ENCODE assay signal across 8 mouse cellular contexts in genomic region chr3:103789096-103789495, GRCm38 (mm10). TPM values are rescaled to one million over a fixed set of nuclear protein-coding genes. Genes with fewer than 3 reads are reported as not detected.
DNase-seq lines count a peak whose midpoint lies in the region; ATAC-seq and TF ChIP-seq lines count a peak whose summit lies in the region.

No protein-coding gene starts in this region.

- WGBS in bone marrow, adult 2 months, result 45% methylated on average over 7 of the region's 7 CpGs
- 82% methylated on average over 7 of the region's 7 CpGs for WGBS in forebrain, postnatal 0 days
- WGBS in midbrain, embryonic 10.5 days, result 88% methylated on average over 7 of the region's 7 CpGs

- H3K36me3 ChIP-seq in forebrain, postnatal 0 days (ENCODE audit: insufficient read depth), result no peaks in the 10 kb centered on the region
- H3K36me3 ChIP-seq in midbrain, embryonic 10.5 days, result no peaks in the 10 kb centered on the region

- no peak for TF ChIP-seq CTCF in bone marrow, adult 2 months (IDR thresholded peaks at IDR 0.05; ENCODE audit: control insufficient read depth, insufficient read depth, low read length)
- no peak for TF ChIP-seq CTCF in forebrain, postnatal 0 days (IDR thresholded peaks at IDR 0.05; ENCODE audit: low read depth)

- peak; percentile 55 for DNase-seq in kidney, adult 9 months
- DNase-seq in kidney, postnatal 4 days, result no peak
- no peak for DNase-seq in forebrain, postnatal 0 days
- no peak for DNase-seq in midbrain, embryonic 10.5 days (ENCODE audit: low spot score)
- no peak for DNase-seq in cerebellum, adult 11 months
- no peak for DNase-seq in embryo, embryonic 10.5 days (ENCODE audit: low spot score)
- DNase-seq in MN1 (ENCODE audit: low spot score), result no peak

- peak overlapping the region; percentile 72; the same call in 1 of the 2 replicates for H3K4me2 ChIP-seq in forebrain, postnatal 0 days (ENCODE audit: low read depth)

- H3K4me1 ChIP-seq in bone marrow, adult 2 months (ENCODE audit: control insufficient read depth, insufficient read depth, low read length), result peaks cover 5% of the 10 kb centered on the region; the same call in 1 of the 2 replicates
- H3K4me1 ChIP-seq in forebrain, postnatal 0 days (ENCODE audit: insufficient read depth), result peaks cover 9% of the 10 kb centered on the region; the same call in 1 of the 2 replicates
- H3K4me1 ChIP-seq in midbrain, embryonic 10.5 days, result peaks cover 26% of the 10 kb centered on the region

- TF ChIP-seq POLR2A in bone marrow, adult 2 months (IDR thresholded peaks at IDR 0.05; ENCODE audit: borderline replicate concordance, control insufficient read depth, low read depth, low read length), result no peak

- no peaks in the 10 kb centered on the region for H3K9me3 ChIP-seq in forebrain, postnatal 0 days (ENCODE audit: low read length)
- no peaks in the 10 kb centered on the region for H3K9me3 ChIP-seq in midbrain, embryonic 10.5 days (replicated peaks)

- H3K27ac ChIP-seq in bone marrow, adult 2 months (ENCODE audit: control insufficient read depth, insufficient read depth, low read depth, low read length, poor library complexity), result peak overlapping the region; percentile 2; the same call in 1 of the 2 replicates
- H3K27ac ChIP-seq in forebrain, postnatal 0 days (ENCODE audit: low read depth, low read length), result no peak overlapping the region
- H3K27ac ChIP-seq in midbrain, embryonic 10.5 days (replicated peaks), result no peak overlapping the region

- H3K9ac ChIP-seq in forebrain, postnatal 0 days, result no peak overlapping the region

- H3K27me3 ChIP-seq in forebrain, postnatal 0 days (ENCODE audit: insufficient read depth, low read length), result no peaks in the 10 kb centered on the region
- H3K27me3 ChIP-seq in midbrain, embryonic 10.5 days (ENCODE audit: low read depth, poor library complexity, severe bottlenecking), result no peaks in the 10 kb centered on the region

- H3K4me3 ChIP-seq in bone marrow, adult 2 months (replicated peaks; ENCODE audit: control insufficient read depth, low read depth, low read length), result peak overlapping the region; percentile 50
- H3K4me3 ChIP-seq in forebrain, postnatal 0 days (ENCODE audit: low read depth, low read length), result no peak overlapping the region
- H3K4me3 ChIP-seq in midbrain, embryonic 10.5 days, result peak overlapping the region; percentile 96

- no peak for ATAC-seq in forebrain, postnatal 0 days

RNA-seq across cellular contexts. Expression of gene Hipk1, which starts 2.3 kb away (rescaled TPM):
- 50.9 and 80.9 TPM in 2 replicates for polyA plus RNA-seq in bone marrow, adult 2 months (2011; ENCODE audit: insufficient read depth, insufficient read length, low replicate concordance, missing spikeins)
- total RNA-seq in forebrain, postnatal 0 days (2014; rRNA removed), result 36.1 and 47.4 TPM in 2 replicates
- 4.2 and 5.6 TPM in 2 replicates for polyA plus RNA-seq in forebrain, postnatal 0 days (2015; fragmentation: Nextera tagmentation; extraction: Ambion mirVana)
- polyA plus RNA-seq in midbrain, embryonic 10.5 days (2016; fragmentation: Nextera tagmentation; extraction: Ambion mirVana), result 9.9 and 10.8 TPM in 2 replicates

RNA-seq across cellular contexts. Expression of gene Dclre1b, which starts 20.1 kb away (rescaled TPM):
- 9.1 and 17.6 TPM in 2 replicates for polyA plus RNA-seq in bone marrow, adult 2 months (2011; ENCODE audit: insufficient read depth, insufficient read length, low replicate concordance, missing spikeins)
- 5.2 and 5.3 TPM in 2 replicates for total RNA-seq in forebrain, postnatal 0 days (2014; rRNA removed)
- polyA plus RNA-seq in forebrain, postnatal 0 days (2015; fragmentation: Nextera tagmentation; extraction: Ambion mirVana), result 13.5 and 20.5 TPM in 2 replicates
- polyA plus RNA-seq in midbrain, embryonic 10.5 days (2016; fragmentation: Nextera tagmentation; extraction: Ambion mirVana), result 34.8 and 40.8 TPM in 2 replicates

RNA-seq across cellular contexts. Expression of gene Ap4b1, which starts 20.2 kb away (rescaled TPM):
- 27.7 and 34.2 TPM in 2 replicates for polyA plus RNA-seq in bone marrow, adult 2 months (2011; ENCODE audit: insufficient read depth, insufficient read length, low replicate concordance, missing spikeins)
- total RNA-seq in forebrain, postnatal 0 days (2014; rRNA removed), result 22.1 and 26.1 TPM in 2 replicates
- 14.8 and 17.2 TPM in 2 replicates for polyA plus RNA-seq in forebrain, postnatal 0 days (2015; fragmentation: Nextera tagmentation; extraction: Ambion mirVana)
- polyA plus RNA-seq in midbrain, embryonic 10.5 days (2016; fragmentation: Nextera tagmentation; extraction: Ambion mirVana), result 21.1 and 23.3 TPM in 2 replicates

RNA-seq across cellular contexts. Expression of gene Gm43064, which starts 20.3 kb away (rescaled TPM):
- not detected in 2 replicates for polyA plus RNA-seq in bone marrow, adult 2 months (2011; ENCODE audit: insufficient read depth, insufficient read length, low replicate concordance, missing spikeins)
- 0.29 and 1.0 TPM in 2 replicates for total RNA-seq in forebrain, postnatal 0 days (2014; rRNA removed)
- polyA plus RNA-seq in forebrain, postnatal 0 days (2015; fragmentation: Nextera tagmentation; extraction: Ambion mirVana), result 0.08 TPM in 2 replicates
- polyA plus RNA-seq in midbrain, embryonic 10.5 days (2016; fragmentation: Nextera tagmentation; extraction: Ambion mirVana), result 0.22 TPM in 2 replicates

RNA-seq across cellular contexts. Expression of gene Bcl2l15, which starts 43.3 kb away (rescaled TPM):
- polyA plus RNA-seq in bone marrow, adult 2 months (2011; ENCODE audit: insufficient read depth, insufficient read length, low replicate concordance, missing spikeins), result 6.5 and 11.2 TPM in 2 replicates
- total RNA-seq in forebrain, postnatal 0 days (2014; rRNA removed), result not detected in 2 replicates
- polyA plus RNA-seq in forebrain, postnatal 0 days (2015; fragmentation: Nextera tagmentation; extraction: Ambion mirVana), result not detected in 2 replicates
- polyA plus RNA-seq in midbrain, embryonic 10.5 days (2016; fragmentation: Nextera tagmentation; extraction: Ambion mirVana), result 0.21 TPM in 1 of 2 replicates, not detected in the other
